Mouse (Mus musculus) brain, embryonic 14.5 days (tissue): ENCODE results near the gene Ttll11.

Experiments
- CTCF ChIP-seq: fragments of 200-500 bp; IDR thresholded peaks from 2 replicates; pipeline ENCODE4 v1.5.1; 2012; ENCODE audit warnings: inconsistent platforms, mild to moderate bottlenecking, moderate library complexity, borderline replicate concordance; ENCODE audit not compliant: insufficient read depth, insufficient read length; ENCODE audit errors: extremely low read depth
- POLR2A ChIP-seq: fragments of 200-500 bp; IDR thresholded peaks from 2 replicates; pipeline ENCODE4 v1.6.1; 2012; ENCODE audit warnings: mild to moderate bottlenecking, inconsistent platforms, borderline replicate concordance; ENCODE audit not compliant: poor library complexity, insufficient read depth, insufficient read length, severe bottlenecking; ENCODE audit errors: extremely low read depth

GRCm38 (mm10) chr2:35716175-35716574 lies 263.5 kb downstream of the Ttll11 start:
- TF ChIP-seq POLR2A: no peak
- no peak for TF ChIP-seq CTCF
